Mouse (Mus musculus): ENCODE measurements around the gene Ugt2b34. TPM values are rescaled to one million over a fixed set of nuclear protein-coding genes. Genes with fewer than 3 reads are reported as not detected.
"Not testable (repeated sequence)": the region's sequence is repeated elsewhere in the genome, so short reads cannot be mapped to it uniquely, and the experiment has no call there.

Gene Ugt2b34
- total RNA-seq (2021) = not detected

DNA sequence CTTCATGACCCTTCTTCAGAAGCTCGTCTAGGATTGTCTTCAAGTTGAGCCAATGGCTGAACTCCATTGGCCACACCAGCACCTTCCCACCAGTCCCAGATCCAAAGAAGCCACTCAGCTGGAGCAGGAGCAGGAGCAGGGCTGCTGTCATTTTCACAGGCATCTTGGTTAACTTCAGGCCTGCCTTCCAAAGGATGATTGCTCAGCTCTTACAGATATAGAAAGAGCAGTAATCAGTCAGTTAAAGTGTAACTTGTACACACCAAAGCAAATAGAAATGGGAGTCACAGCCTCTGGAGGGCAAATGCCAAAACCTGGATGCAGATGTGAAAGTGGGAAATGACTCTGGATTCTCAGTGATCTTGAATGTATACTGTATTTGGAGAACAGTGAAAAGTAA, at the start of gene Ugt2b34:
Ugt2b34 (minus strand) TSS at position 180 of the 400 bp plus-strand sequence.
- intact Hi-C loops (cut with DNase I) = no loop called here
- DNase-seq = no peak

GRCm38 (mm10) chr5:86942111-86942510, 35.4 kb upstream of the Ugt2b34 start:
- intact Hi-C loops (cut with DNase I) = no loop called here
- no peak for DNase-seq

DNA sequence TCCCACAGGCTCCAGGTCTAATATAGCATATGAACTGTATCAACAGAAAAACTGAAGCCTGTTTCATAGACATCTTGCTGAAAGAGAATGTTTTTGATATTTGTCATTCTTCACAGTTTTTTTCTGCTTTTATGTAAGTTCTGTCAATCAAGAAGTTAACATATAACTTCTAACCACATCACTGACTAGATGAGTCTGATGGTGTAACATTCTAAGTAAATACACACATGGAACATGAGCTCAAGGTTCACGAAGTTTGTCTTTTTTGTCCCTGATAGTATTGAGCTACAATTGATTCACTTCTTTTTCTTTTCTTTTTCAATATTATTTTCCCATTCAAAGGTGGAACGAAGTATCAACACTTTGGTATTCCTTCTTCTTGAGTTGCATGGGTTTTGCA, 19.7 kb upstream of the Ugt2b34 start, which contains the start of gene Ugt2b1:
Ugt2b1 (minus strand) TSS at position 105 of the 400 bp plus-strand sequence.
- DNase-seq = no peak
- intact Hi-C loops (cut with DNase I) = no loop called here

- intact Hi-C loops (cut with DNase I) = no loop called here
- DNase-seq = no peak
Observed at GRCm38 (mm10) chr5:86920661-86921233, 14.0 kb upstream of the Ugt2b34 start.

GRCm38 (mm10) chr5:86911357-86912099, 4.8 kb upstream of the Ugt2b34 start:
- intact Hi-C loops (cut with DNase I) = no loop called here
- DNase-seq = no peak

GRCm38 (mm10) chr5:86910770-86911169, 4.0 kb upstream of the Ugt2b34 start:
- no peak for DNase-seq
- intact Hi-C loops (cut with DNase I) = no loop called here

GRCm38 (mm10) chr5:86889933-86890332, 16.8 kb downstream of the Ugt2b34 start:
- DNase-seq = no peak
- intact Hi-C loops (cut with DNase I) = no loop called here

DNA sequence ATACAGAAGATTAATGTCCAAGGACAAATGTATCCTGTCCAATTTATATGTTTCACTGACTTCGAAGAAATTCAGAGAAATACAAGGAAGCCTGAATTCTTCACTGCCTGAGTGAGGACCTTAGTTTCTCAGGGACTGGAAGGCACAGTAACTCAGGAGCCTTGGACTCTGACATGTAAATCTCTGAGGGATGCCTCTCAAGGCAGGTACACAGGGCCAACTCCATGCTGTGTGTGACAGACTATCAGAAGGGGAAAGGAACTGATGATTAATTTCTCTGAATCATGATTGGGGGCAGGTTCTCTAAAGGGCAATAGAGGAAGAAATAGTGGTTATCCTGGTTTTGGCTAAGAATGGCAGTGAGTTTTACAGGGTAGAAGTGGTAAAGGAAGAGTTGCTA, 18.3 kb downstream of the Ugt2b34 start:
- no peak for DNase-seq
- intact Hi-C loops (cut with DNase I) = no loop called here

DNA sequence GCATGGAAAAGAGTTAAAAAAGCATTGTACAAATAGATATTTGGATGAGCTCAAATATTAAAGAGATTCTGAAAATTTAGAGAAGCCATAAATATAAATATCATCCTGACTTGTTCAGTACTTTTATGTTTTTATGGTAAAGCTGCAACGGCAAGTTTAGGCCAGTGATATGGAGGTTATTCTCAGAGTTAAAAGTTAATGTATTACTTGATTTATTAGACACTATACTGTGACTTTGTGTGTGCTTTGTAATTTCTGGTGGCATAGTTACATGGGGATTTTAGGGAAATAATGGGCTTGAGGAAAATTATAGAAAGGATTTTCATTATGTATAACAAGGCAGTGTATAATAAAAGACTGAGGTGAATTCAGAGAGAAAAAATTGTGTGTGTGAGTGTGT, 19.7 kb downstream of the Ugt2b34 start:
- DNase-seq = no peak
- intact Hi-C loops (cut with DNase I) = no loop called here

- no peak for DNase-seq
- intact Hi-C loops (cut with DNase I) = no loop called here
Observed at GRCm38 (mm10) chr5:86886620-86887019, 20.1 kb downstream of the Ugt2b34 start.

GRCm38 (mm10) chr5:86871877-86872276, 34.9 kb downstream of the Ugt2b34 start:
- no peak for DNase-seq
- intact Hi-C loops (cut with DNase I) = no loop called here

- intact Hi-C loops (cut with DNase I) = no loop called here
- no peak for DNase-seq
Observed at GRCm38 (mm10) chr5:86858336-86858735, 48.4 kb downstream of the Ugt2b34 start.

- DNase-seq = no peak
- intact Hi-C loops (cut with DNase I) = no loop called here
Observed at GRCm38 (mm10) chr5:86857682-86858081, 49.1 kb downstream of the Ugt2b34 start.

- intact Hi-C loops (cut with DNase I); DNase-seq: not testable (repeated sequence)
Observed at GRCm38 (mm10) chr5:86856505-86856904, 50.2 kb downstream of the Ugt2b34 start.

DNA sequence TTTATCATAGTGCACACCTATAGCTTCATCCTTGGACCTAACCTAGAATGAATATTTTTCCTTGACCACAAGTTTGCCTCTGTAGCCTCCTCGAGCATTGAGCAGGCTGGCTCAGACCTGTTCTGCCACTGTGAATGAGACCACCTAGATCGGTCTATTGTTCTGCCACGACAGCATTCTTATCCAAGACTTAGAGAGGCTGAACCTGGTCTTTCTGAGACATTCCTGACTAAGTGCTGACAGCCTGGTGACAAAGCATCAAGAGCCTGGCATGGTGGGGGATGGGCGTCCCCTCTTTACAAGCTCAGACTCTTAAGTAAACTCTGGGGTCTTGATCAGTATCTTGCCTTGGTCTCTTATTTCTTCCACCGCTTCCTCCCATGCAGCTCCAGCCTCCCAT, 55.1 kb downstream of the Ugt2b34 start:
- DNase-seq = no peak
- intact Hi-C loops (cut with DNase I) = no loop called here

DNA sequence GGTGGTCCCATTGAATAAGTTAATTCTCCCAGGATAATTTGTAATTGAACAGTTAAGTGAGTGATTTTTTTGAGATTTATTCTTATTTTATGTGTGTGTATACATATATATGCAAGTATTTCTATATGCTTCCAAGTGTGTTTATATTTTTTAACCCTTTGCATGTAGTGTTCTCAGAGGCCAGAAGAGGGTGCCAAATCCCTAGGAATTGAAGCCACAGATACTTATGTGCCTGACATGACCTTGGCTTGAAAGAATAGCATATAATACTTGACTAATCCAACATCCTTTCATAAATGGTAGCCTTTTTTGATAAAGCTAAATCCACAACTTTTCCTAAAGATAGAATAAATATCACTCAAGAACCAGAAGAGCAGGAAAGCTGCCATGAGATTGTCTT, 56.6 kb downstream of the Ugt2b34 start:
- DNase-seq = no peak
- intact Hi-C loops (cut with DNase I) = no loop called here

GRCm38 (mm10) chr5:86841261-86841660, 65.5 kb downstream of the Ugt2b34 start:
- intact Hi-C loops (cut with DNase I) = not testable (repeated sequence)

GRCm38 (mm10) chr5:86840207-86840606, 66.5 kb downstream of the Ugt2b34 start:
- intact Hi-C loops (cut with DNase I) = no loop called here
- no peak for DNase-seq

More at GRCm38 (mm10) chr5:86841261-86841660, 65.5 kb downstream of the Ugt2b34 start:
- not testable (repeated sequence) for DNase-seq
